Mouse (Mus musculus): ENCODE data around the gene Il6st. TPM values are rescaled to one million over a fixed set of nuclear protein-coding genes. Genes with fewer than 3 reads are reported as not detected.

Gene Il6st
- 38.3 and 40.7 TPM in 2 replicates for polyA plus RNA-seq (2012; rRNA removed)

DNA sequence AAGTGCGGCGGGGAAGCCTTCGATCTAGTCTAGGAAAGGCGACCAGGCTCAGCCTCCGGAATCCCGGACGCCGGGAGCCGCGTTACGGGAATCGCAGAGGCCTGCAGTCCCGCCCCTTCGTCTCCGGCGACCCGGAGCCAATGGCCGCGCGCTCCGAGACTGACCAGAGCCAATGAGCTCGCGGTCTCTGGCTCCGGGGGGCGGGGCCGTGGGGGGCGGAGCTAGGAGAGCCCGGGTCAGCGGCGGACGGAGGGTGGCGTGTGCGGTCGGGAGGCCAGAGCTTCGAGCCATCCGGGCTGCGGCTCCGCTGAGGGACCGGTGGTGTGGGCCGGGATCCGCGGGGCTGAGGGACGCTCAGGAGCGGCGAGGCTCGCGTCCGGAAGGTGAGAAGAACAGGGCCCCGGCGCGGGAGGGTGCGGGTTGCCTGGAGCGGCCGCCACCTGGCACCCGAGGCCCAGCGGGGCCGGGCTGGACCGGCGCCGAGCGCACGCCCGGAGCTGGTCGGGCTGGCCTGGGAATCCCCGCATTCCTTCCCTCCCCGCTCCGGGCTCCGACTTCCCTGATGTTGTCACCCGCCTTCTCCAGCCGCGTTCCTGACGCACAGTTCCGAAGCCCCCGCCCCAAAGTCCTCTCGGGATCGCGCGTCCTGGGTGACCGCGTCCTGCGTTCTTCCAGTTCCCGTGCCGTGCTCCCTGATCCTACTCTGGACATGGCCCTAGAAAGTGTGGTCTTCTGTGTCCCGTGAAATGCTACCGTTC, at the start of gene Il6st:
TSS of gene Il6st (plus strand) at position 203 of the 758 bp plus-strand sequence.

Other genes starting within 250 kb of the Il6st start
- 0.25 and 0.44 TPM in 2 replicates for gene Ankrd55, start 175.6 kb upstream of the Il6st start, polyA plus RNA-seq (2012; rRNA removed)
- 0.32 and 0.45 TPM in 2 replicates for gene Il31ra, start 130.3 kb downstream of the Il6st start, polyA plus RNA-seq (2012; rRNA removed)
- 0.05 and 0.12 TPM in 2 replicates for gene Ddx4, start 188.4 kb downstream of the Il6st start, polyA plus RNA-seq (2012; rRNA removed)
- gene Slc38a9, start 196.7 kb downstream of the Il6st start, polyA plus RNA-seq (2012; rRNA removed): 11.7 and 12.6 TPM in 2 replicates

Data from ovary, adult 2 months (tissue).